Mouse (Mus musculus) ES-Bruce4 (cell line): Measurements from ENCODE around the gene Dpp9.

Source experiments
- CTCF ChIP-seq: IDR thresholded peaks from one replicate; pipeline ENCODE4 v1.8.1; 2011; ENCODE audit warnings: low read depth, low read length
- EP300 ChIP-seq: IDR thresholded peaks from 2 replicates; pipeline ENCODE4 v1.6.1; 2011; ENCODE audit warnings: low read depth, low read length; ENCODE audit not compliant: insufficient read depth
- POLR2A ChIP-seq: IDR thresholded peaks from one replicate; pipeline ENCODE4 v1.8.1; 2011; ENCODE audit warnings: low read length; ENCODE audit not compliant: insufficient read depth

DNA sequence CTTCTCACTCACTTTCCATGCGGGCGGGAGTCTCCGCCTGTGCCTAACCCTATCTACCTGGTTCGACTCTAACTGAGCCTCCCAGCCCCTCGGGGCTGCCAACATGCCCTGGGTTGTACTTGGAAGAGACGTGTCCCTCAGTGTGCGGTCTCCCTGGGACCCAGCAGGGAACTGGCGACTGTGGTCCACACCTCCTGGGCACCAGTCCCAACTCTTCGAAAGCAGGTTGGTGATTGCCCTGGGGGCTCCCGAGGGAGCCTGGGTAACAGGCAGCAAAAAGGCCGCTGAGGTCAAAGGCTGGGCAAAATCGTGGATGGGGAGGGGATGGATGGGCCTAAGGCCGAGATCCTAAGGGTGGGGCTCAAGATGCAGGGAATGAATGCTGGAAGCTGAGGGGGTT, 1.0 kb downstream of the Dpp9 start:
- TF ChIP-seq CTCF (no peak), POLR2A (no peak), EP300 (no peak)
